ENCODE assay signal across 9 mouse cellular contexts in the genomic region with DNA sequence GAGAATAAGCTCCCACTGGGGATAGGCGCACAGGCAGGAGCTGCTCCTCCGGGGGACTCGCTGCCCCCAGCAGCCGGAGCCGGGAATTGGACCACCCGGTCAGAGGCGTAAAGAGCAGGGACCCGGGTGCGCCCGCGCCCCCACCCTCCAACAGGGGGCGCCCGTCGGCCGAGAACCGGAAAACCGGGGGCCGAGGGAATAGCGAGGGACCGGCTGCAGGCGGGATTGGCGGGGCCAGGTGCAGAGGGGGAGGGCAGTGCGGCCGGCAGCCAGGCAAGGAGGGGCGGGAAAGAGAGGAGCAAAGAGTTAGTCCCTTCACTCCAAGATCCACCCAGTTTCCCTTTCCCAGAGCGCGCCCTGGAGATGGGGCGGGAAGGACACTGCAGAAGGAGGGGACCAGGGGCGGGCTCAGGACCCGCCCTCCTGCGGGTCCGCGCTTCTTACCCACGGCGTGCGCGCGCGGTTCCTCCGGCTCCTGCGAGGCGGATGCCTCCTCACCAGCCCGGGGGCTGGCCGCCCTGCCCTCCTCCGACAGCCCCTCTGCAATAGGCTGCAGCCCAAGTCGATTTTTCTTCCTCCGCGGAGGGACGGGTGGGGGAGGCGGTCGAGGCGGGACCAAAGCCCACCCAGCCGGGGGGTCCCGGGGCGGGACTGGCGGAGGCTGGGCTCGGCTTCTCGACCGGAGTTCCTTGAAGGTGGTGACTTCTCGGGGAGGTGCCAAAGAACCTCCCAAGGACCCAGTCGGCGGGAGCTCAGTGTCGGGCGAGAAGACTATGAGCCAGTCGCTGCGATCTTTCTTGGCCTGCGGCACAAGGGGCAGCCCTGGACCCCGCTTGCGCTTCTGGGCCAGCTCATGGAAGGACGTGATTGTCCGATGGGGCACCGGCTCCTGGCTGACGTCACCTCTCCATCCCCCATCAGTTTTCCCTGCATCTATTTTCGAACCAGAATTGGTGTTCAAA. TPM values are rescaled to one million over a fixed set of nuclear protein-coding genes. Genes with fewer than 3 reads are reported as not detected.
A peak's percentile ranks its signal among the peaks of the same experiment; 100 is the strongest.
DNase-seq lines count a peak whose midpoint lies in the region; ATAC-seq and TF ChIP-seq lines count a peak whose summit lies in the region.
"Had no signal": no experiment of that assay in that cellular context is flagged by ENCODE, and none has a peak within 500 bp of the region (broad histone marks: within the 10 kb centered on the region; RNA-seq: fewer than 3 reads in every experiment).

No protein-coding gene starts in this region.

- H3K27ac ChIP-seq in heart, embryonic 12.5 days (ENCODE audit: poor library complexity, severe bottlenecking) = peak overlapping the region; percentile 29; the same call in 1 of the 2 replicates
- peak overlapping the region; percentile 81 for H3K27ac ChIP-seq in kidney, postnatal 0 days
- peak overlapping the region; percentile 81 for H3K27ac ChIP-seq in liver, embryonic 12.5 days
- peak overlapping the region; percentile 90 for H3K27ac ChIP-seq in stomach, embryonic 16.5 days (ENCODE audit: low read length)

- DNase-seq in brain, embryonic 14.5 days (ENCODE audit: low read depth) = peak; percentile 83
- peak; percentile 85 for DNase-seq in kidney, postnatal 0 days (ENCODE audit: low spot score)
- DNase-seq in neural tube, embryonic 10.5 days (ENCODE audit: extremely low spot score, low spot score) = peak; percentile 92

- peak overlapping the region; percentile 97 for H3K4me2 ChIP-seq in heart, embryonic 12.5 days
- peak overlapping the region; percentile 100 for H3K4me2 ChIP-seq in kidney, postnatal 0 days (ENCODE audit: low read length)
- peak overlapping the region; percentile 99 for H3K4me2 ChIP-seq in liver, embryonic 12.5 days
- H3K4me2 ChIP-seq in stomach, embryonic 16.5 days (ENCODE audit: low read depth, low read length) = peak overlapping the region; percentile 100

- WGBS in heart, embryonic 12.5 days = under 1% methylated on average over 69 of the region's 74 CpGs
- WGBS in kidney, postnatal 0 days = 1% methylated on average over 71 of the region's 74 CpGs
- 1% methylated on average over 69 of the region's 74 CpGs for WGBS in liver, embryonic 12.5 days (ENCODE audit: insufficient replicate concordance)
- WGBS in stomach, embryonic 16.5 days = under 1% methylated on average over 68 of the region's 74 CpGs

- 0 out of 2 replicates have a peak, but pooled peaks have one; percentile 24 for TF ChIP-seq POLR2A in brain, embryonic 14.5 days (IDR thresholded peaks at IDR 0.05; ENCODE audit: borderline replicate concordance, extremely low read depth, insufficient read depth, insufficient read length, poor library complexity, severe bottlenecking)

- ATAC-seq in CD4-positive, CD25-positive, alpha-beta regulatory T cell, adult 4 months = peak; percentile 33
- ATAC-seq in heart, embryonic 12.5 days (ENCODE audit: insufficient number of reproducible peaks, low FRiP score) = peak; percentile 65
- peak; percentile 47 for ATAC-seq in kidney, postnatal 0 days (replicated peaks; ENCODE audit: low FRiP score, low read depth)
- peak; percentile 53 for ATAC-seq in liver, embryonic 12.5 days
- peak; percentile 76 for ATAC-seq in stomach, embryonic 16.5 days (ENCODE audit: insufficient read depth, low FRiP score)

- peak overlapping the region; percentile 70 for H3K9ac ChIP-seq in heart, embryonic 12.5 days
- H3K9ac ChIP-seq in kidney, postnatal 0 days (ENCODE audit: low read depth, low read length) = peak overlapping the region; percentile 69
- peak overlapping the region; percentile 77 for H3K9ac ChIP-seq in liver, embryonic 12.5 days
- peak overlapping the region; percentile 83 for H3K9ac ChIP-seq in stomach, embryonic 16.5 days (ENCODE audit: low read length)

- peak; percentile 75 for TF ChIP-seq CTCF in brain, embryonic 14.5 days (IDR thresholded peaks at IDR 0.05; ENCODE audit: borderline replicate concordance, extremely low read depth, insufficient read depth, insufficient read length)
- peak; percentile 81 for TF ChIP-seq CTCF in kidney, postnatal 0 days (IDR thresholded peaks at IDR 0.05; ENCODE audit: low read depth)

- H3K36me3 ChIP-seq in erythroblast, embryonic 14.5 days (ENCODE audit: control insufficient read depth) = peaks cover 27% of the 10 kb centered on the region
- H3K36me3 ChIP-seq in heart, embryonic 12.5 days = peaks cover 29% of the 10 kb centered on the region
- H3K36me3 ChIP-seq in kidney, postnatal 0 days (ENCODE audit: insufficient read depth, low read length) = 0 out of 2 replicates have a peak, but pooled peaks cover 2% of the 10 kb centered on the region
- H3K36me3 ChIP-seq in liver, embryonic 12.5 days = peaks cover 28% of the 10 kb centered on the region
- H3K36me3 ChIP-seq in stomach, embryonic 16.5 days (ENCODE audit: control insufficient read depth, insufficient read depth, low read length) = no peaks in the 10 kb centered on the region; the same call in 1 of the 2 replicates

- H3K9me3 ChIP-seq in erythroblast, embryonic 14.5 days (ENCODE audit: control insufficient read depth, low read length) = peaks cover 5% of the 10 kb centered on the region
- no peaks in the 10 kb centered on the region for H3K9me3 ChIP-seq in heart, embryonic 12.5 days (replicated peaks)
- no peaks in the 10 kb centered on the region for H3K9me3 ChIP-seq in kidney, postnatal 0 days (replicated peaks; ENCODE audit: low read length)
- no peaks in the 10 kb centered on the region for H3K9me3 ChIP-seq in liver, embryonic 12.5 days (replicated peaks)
- no peaks in the 10 kb centered on the region for H3K9me3 ChIP-seq in stomach, embryonic 16.5 days (replicated peaks; ENCODE audit: control insufficient read depth, low read length)

- peak overlapping the region; percentile 76 for H3K4me3 ChIP-seq in erythroblast, embryonic 14.5 days (replicated peaks)
- peak overlapping the region; percentile 60 for H3K4me3 ChIP-seq in heart, embryonic 12.5 days
- H3K4me3 ChIP-seq in kidney, postnatal 0 days (replicated peaks; ENCODE audit: low read depth, low read length) = peak overlapping the region; percentile 64
- peak overlapping the region; percentile 65 for H3K4me3 ChIP-seq in liver, embryonic 12.5 days
- H3K4me3 ChIP-seq in stomach, embryonic 16.5 days (replicated peaks; ENCODE audit: low read length) = peak overlapping the region; percentile 75

- H3K27me3 ChIP-seq in erythroblast, embryonic 14.5 days (ENCODE audit: control insufficient read depth) = peaks cover 47% of the 10 kb centered on the region
- H3K27me3 ChIP-seq in heart, embryonic 12.5 days (replicated peaks) = peaks cover 31% of the 10 kb centered on the region
- peaks cover 3% of the 10 kb centered on the region; the same call in 1 of the 2 replicates for H3K27me3 ChIP-seq in kidney, postnatal 0 days (ENCODE audit: insufficient read depth, low read length)
- peaks cover 37% of the 10 kb centered on the region for H3K27me3 ChIP-seq in liver, embryonic 12.5 days (replicated peaks)
- no peaks in the 10 kb centered on the region for H3K27me3 ChIP-seq in stomach, embryonic 16.5 days (ENCODE audit: control insufficient read depth, insufficient read depth, low read length)

- H3K4me1 ChIP-seq in erythroblast, embryonic 14.5 days (ENCODE audit: control insufficient read depth) = peaks cover 69% of the 10 kb centered on the region
- H3K4me1 ChIP-seq in heart, embryonic 12.5 days (replicated peaks) = peaks cover 33% of the 10 kb centered on the region
- peaks cover 12% of the 10 kb centered on the region for H3K4me1 ChIP-seq in kidney, postnatal 0 days (replicated peaks; ENCODE audit: insufficient read depth, low read length)
- H3K4me1 ChIP-seq in liver, embryonic 12.5 days = peaks cover 69% of the 10 kb centered on the region
- H3K4me1 ChIP-seq in stomach, embryonic 16.5 days (ENCODE audit: control insufficient read depth, insufficient read depth, low read length) = peaks cover 28% of the 10 kb centered on the region

RNA-seq across cellular contexts. Expression of gene Rusc1, which starts 2.1 kb away (rescaled TPM):
- polyA plus RNA-seq in CD4-positive, CD25-positive, alpha-beta regulatory T cell, adult 4 months (2017; shearing (Covaris generic)) = 100 to 1,000 TPM in 1 of 2 experiments, 10 to 100 TPM in 1; 62.1 to 106 TPM
- 131 and 149 TPM in 2 replicates for polyA plus RNA-seq in brain, embryonic 14.5 days (2012; rRNA removed)
- 0.34 and 0.49 TPM in 2 replicates for polyA plus RNA-seq in erythroblast, embryonic 14.5 days (2012)
- polyA plus RNA-seq in heart, embryonic 12.5 days (2016; fragmentation: Nextera tagmentation; extraction: Ambion mirVana) = 10.1 and 10.5 TPM in 2 replicates
- polyA plus RNA-seq in kidney, postnatal 0 days (2015; fragmentation: Nextera tagmentation; extraction: Ambion mirVana) = 19.8 TPM in 2 replicates
- polyA plus RNA-seq in liver, embryonic 12.5 days (2016; fragmentation: Nextera tagmentation; extraction: Ambion mirVana) = 7.7 and 8.8 TPM in 2 replicates
- 19.2 and 22.8 TPM in 2 replicates for polyA plus RNA-seq in stomach, embryonic 16.5 days (2015; fragmentation: Nextera tagmentation; extraction: Ambion mirVana)

RNA-seq across cellular contexts. Expression of gene Gm43738, which starts 9.9 kb away (rescaled TPM):
- not detected for polyA plus RNA-seq in CD4-positive, CD25-positive, alpha-beta regulatory T cell, adult 4 months (2017; shearing (Covaris generic))
- polyA plus RNA-seq in brain, embryonic 14.5 days (2012; rRNA removed) = 0.03 and 0.05 TPM in 2 replicates
- polyA plus RNA-seq in erythroblast, embryonic 14.5 days (2012) = 0.09 TPM in 1 of 2 replicates, not detected in the other
- not detected in 2 replicates for polyA plus RNA-seq in heart, embryonic 12.5 days (2016; fragmentation: Nextera tagmentation; extraction: Ambion mirVana)
- polyA plus RNA-seq in kidney, postnatal 0 days (2015; fragmentation: Nextera tagmentation; extraction: Ambion mirVana) = not detected in 2 replicates
- polyA plus RNA-seq in liver, embryonic 12.5 days (2016; fragmentation: Nextera tagmentation; extraction: Ambion mirVana) = 0.06 TPM in 1 of 2 replicates, not detected in the other
- polyA plus RNA-seq in stomach, embryonic 16.5 days (2015; fragmentation: Nextera tagmentation; extraction: Ambion mirVana) = not detected in 2 replicates

RNA-seq across cellular contexts. Expression of gene Fdps, which starts 10.8 kb away (rescaled TPM):
- polyA plus RNA-seq in CD4-positive, CD25-positive, alpha-beta regulatory T cell, adult 4 months (2017; shearing (Covaris generic)) = 10 to 100 TPM; 63.1 to 97.7 TPM
- 169 and 202 TPM in 2 replicates for polyA plus RNA-seq in brain, embryonic 14.5 days (2012; rRNA removed)
- polyA plus RNA-seq in erythroblast, embryonic 14.5 days (2012) = 1.1 and 1.3 TPM in 2 replicates
- polyA plus RNA-seq in heart, embryonic 12.5 days (2016; fragmentation: Nextera tagmentation; extraction: Ambion mirVana) = 130 and 136 TPM in 2 replicates
- polyA plus RNA-seq in kidney, postnatal 0 days (2015; fragmentation: Nextera tagmentation; extraction: Ambion mirVana) = 138 and 150 TPM in 2 replicates
- 284 and 291 TPM in 2 replicates for polyA plus RNA-seq in liver, embryonic 12.5 days (2016; fragmentation: Nextera tagmentation; extraction: Ambion mirVana)
- polyA plus RNA-seq in stomach, embryonic 16.5 days (2015; fragmentation: Nextera tagmentation; extraction: Ambion mirVana) = 340 and 368 TPM in 2 replicates

RNA-seq across cellular contexts. Expression of gene Pklr, which starts 45.0 kb away (rescaled TPM):
- polyA plus RNA-seq in CD4-positive, CD25-positive, alpha-beta regulatory T cell, adult 4 months (2017; shearing (Covaris generic)) = not detected
- 0.14 and 0.21 TPM in 2 replicates for polyA plus RNA-seq in brain, embryonic 14.5 days (2012; rRNA removed)
- polyA plus RNA-seq in erythroblast, embryonic 14.5 days (2012) = 50.9 and 55.5 TPM in 2 replicates
- 1.7 and 2.8 TPM in 2 replicates for polyA plus RNA-seq in heart, embryonic 12.5 days (2016; fragmentation: Nextera tagmentation; extraction: Ambion mirVana)
- 3.7 and 6.8 TPM in 2 replicates for polyA plus RNA-seq in kidney, postnatal 0 days (2015; fragmentation: Nextera tagmentation; extraction: Ambion mirVana)
- 162 and 171 TPM in 2 replicates for polyA plus RNA-seq in liver, embryonic 12.5 days (2016; fragmentation: Nextera tagmentation; extraction: Ambion mirVana)
- 14.3 and 22.0 TPM in 2 replicates for polyA plus RNA-seq in stomach, embryonic 16.5 days (2015; fragmentation: Nextera tagmentation; extraction: Ambion mirVana)
- polyA plus RNA-seq: frontal cortex, adult 2 months had no signal

Comparison
In these comparisons a context has a peak if more than half of its experiments do, and no peak if none do; other contexts are left out.
1. Peak in every context shown above with its lines: DNase-seq, ATAC-seq, H3K4me3 ChIP-seq and H3K27ac ChIP-seq.
2. H3K27ac ChIP-seq: peak in every context shown above with its lines; median percentile 90 in stomach, embryonic 16.5 days; 81 in kidney, postnatal 0 days; 81 in liver, embryonic 12.5 days; 29 in heart, embryonic 12.5 days.
3. RNA of gene Fdps, which starts 10.8 kb away (polyA plus RNA-seq): 340 to 368 TPM in stomach, embryonic 16.5 days, 284 to 291 TPM in liver, embryonic 12.5 days, 169 to 202 TPM in brain, embryonic 14.5 days, 138 to 150 TPM in kidney, postnatal 0 days, 130 to 136 TPM in heart, embryonic 12.5 days and 63.1 to 97.7 TPM in CD4-positive, CD25-positive, alpha-beta regulatory T cell, adult 4 months; 1.1 to 1.3 TPM in erythroblast, embryonic 14.5 days; every median in the first group is over 10 times any median in the second.